In genomic region chr15:45180173-45180572, GRCm38 (mm10) we compare ENCODE assay signal across 13 mouse cellular contexts.
DNase-seq lines count a peak whose midpoint lies in the region; ATAC-seq and TF ChIP-seq lines count a peak whose summit lies in the region.
"Had no signal": no experiment of that assay in that cellular context is flagged by ENCODE, and none has a peak within 500 bp of the region (broad histone marks: within the 10 kb centered on the region; RNA-seq: fewer than 3 reads in every experiment).

No protein-coding gene starts in this region.

- no peak overlapping the region for H3K27ac ChIP-seq in kidney, postnatal 0 days
- H3K27ac ChIP-seq: limb, embryonic 13.5 days had no signal

- no peaks in the 10 kb centered on the region for H3K4me1 ChIP-seq in kidney, postnatal 0 days (replicated peaks; ENCODE audit: insufficient read depth, low read length)
- H3K4me1 ChIP-seq: limb, embryonic 13.5 days had no signal

- TF ChIP-seq CTCF in kidney, postnatal 0 days (IDR thresholded peaks at IDR 0.05; ENCODE audit: low read depth): peak; percentile 37; the same call in 1 of the 2 replicates

- no peak overlapping the region for H3K4me2 ChIP-seq in kidney, postnatal 0 days (ENCODE audit: low read length)
- H3K4me2 ChIP-seq: limb, embryonic 13.5 days had no signal

- DNase-seq in kidney, postnatal 0 days (ENCODE audit: low spot score): peak; percentile 11
- no peak for DNase-seq in kidney, postnatal 25 days
- DNase-seq in 416B (ENCODE audit: low read depth) (peak; percentile 11), MEL-GATA-1-ER (ENCODE audit: extremely low read depth, low read depth) (peak; percentile 6)
- DNase-seq in embryo, embryonic 10.5 days (ENCODE audit: low spot score): peak; percentile 29
- no peak for DNase-seq in gastrocnemius, adult 8-10 months (ENCODE audit: low spot score in 2 of 2)
- no peak for DNase-seq in yolk sac, embryonic 10.5 days (ENCODE audit: low spot score)
- DNase-seq in right cerebral cortex, postnatal 4 days: no peak
- DNase-seq: kidney, adult 8-10 months; right cerebral cortex, postnatal 25 days; thymus, adult 2 months had no signal

- no peak overlapping the region for H3K4me3 ChIP-seq in kidney, postnatal 0 days (replicated peaks; ENCODE audit: low read depth, low read length)
- H3K4me3 ChIP-seq: limb, embryonic 13.5 days had no signal

- no peaks in the 10 kb centered on the region for H3K27me3 ChIP-seq in kidney, postnatal 0 days (ENCODE audit: insufficient read depth, low read length)
- H3K27me3 ChIP-seq: limb, embryonic 13.5 days had no signal

- no peak for ATAC-seq in kidney, postnatal 0 days (replicated peaks; ENCODE audit: low FRiP score, low read depth)

- no peaks in the 10 kb centered on the region for H3K9me3 ChIP-seq in kidney, postnatal 0 days (replicated peaks; ENCODE audit: low read length)
- H3K9me3 ChIP-seq: G1E; limb, embryonic 13.5 days had no signal

- 37% methylated on average over 5 of the region's 5 CpGs for WGBS in kidney, postnatal 0 days

- no peaks in the 10 kb centered on the region for H3K36me3 ChIP-seq in kidney, postnatal 0 days (ENCODE audit: insufficient read depth, low read length)
- H3K36me3 ChIP-seq: G1E; limb, embryonic 13.5 days had no signal

- no peak overlapping the region for H3K9ac ChIP-seq in kidney, postnatal 0 days (ENCODE audit: low read depth, low read length)
- H3K9ac ChIP-seq: limb, embryonic 13.5 days had no signal

Comparison
In these comparisons a context has a peak if more than half of its experiments do, and no peak if none do; other contexts are left out.
1. DNase-seq: peak in kidney, postnatal 0 days (single experiment), 416B (single experiment), MEL-GATA-1-ER (single experiment) and embryo, embryonic 10.5 days (single experiment); none in kidney, postnatal 25 days (0 of 2), gastrocnemius, adult 8-10 months (0 of 2), yolk sac, embryonic 10.5 days (single experiment) and right cerebral cortex, postnatal 4 days (single experiment).